Comparison of ENCODE assay signal across 26 mouse cellular contexts in genomic region chr5:96528296-96528695, GRCm38 (mm10).
A peak's percentile ranks its signal among the peaks of the same experiment; 100 is the strongest.
DNase-seq lines count a peak whose midpoint lies in the region; ATAC-seq and TF ChIP-seq lines count a peak whose summit lies in the region.
"Had no signal": no experiment of that assay in that cellular context is flagged by ENCODE, and none has a peak within 500 bp of the region (broad histone marks: within the 10 kb centered on the region; RNA-seq: fewer than 3 reads in every experiment).

No protein-coding gene starts in this region.

- intact Hi-C loops in left cerebral cortex, postnatal 25 days (cut with DNase I) = no loop called here
- intact Hi-C loops in left cerebral cortex, postnatal 4 days (cut with DNase I) = no loop called here

- peaks cover 2% of the 10 kb centered on the region; the same call in 1 of the 2 replicates for H3K4me1 ChIP-seq in kidney, adult 2 months (ENCODE audit: control insufficient read depth, insufficient read depth, low read length)
- H3K4me1 ChIP-seq: embryonic facial prominence, embryonic 12.5 days; limb, embryonic 13.5 days; liver, embryonic 13.5 days had no signal

- no peak overlapping the region for H3K4me3 ChIP-seq in kidney, adult 2 months (ENCODE audit: insufficient read depth, low read depth, low read length)
- H3K4me3 ChIP-seq: embryonic facial prominence, embryonic 12.5 days; erythroblast, embryonic 14.5 days; limb, embryonic 13.5 days; liver, embryonic 13.5 days; neural tube, embryonic 15.5 days had no signal

- DNase-seq in frontal cortex, postnatal 10 days (ENCODE audit: low spot score in 2 of 2) = no peak
- DNase-seq in left cerebral cortex, postnatal 25 days (ENCODE audit: low spot score in 2 of 2) = peak; percentile 16 to 21
- DNase-seq in left cerebral cortex, postnatal 4 days = no peak
- peak; percentile 27 for DNase-seq in brain, embryonic 14.5 days (ENCODE audit: low read depth)
- peak; percentile 9 to 28 for DNase-seq in layer of hippocampus, postnatal 10 days (ENCODE audit: low spot score in 2 of 2)
- no peak for DNase-seq in heart, adult 9 months (ENCODE audit: low spot score in 2 of 2)
- DNase-seq in kidney, adult 2 months = no peak
- DNase-seq: adrenal gland, postnatal 36 days; cerebellum, adult 9-10 months; gastrocnemius, postnatal 10 days; heart, adult 11 months; heart, postnatal 36 days; kidney, adult 8-10 months; kidney, postnatal 14 days; liver, embryonic 13.5 days; lung, embryonic 14.5 days; lung, postnatal 36 days; right cerebral cortex, postnatal 4 days; thymus, postnatal 14 days had no signal

- no peak for TF ChIP-seq POLR2A in brain, embryonic 14.5 days (IDR thresholded peaks at IDR 0.05; ENCODE audit: borderline replicate concordance, extremely low read depth, insufficient read depth, insufficient read length, poor library complexity, severe bottlenecking)
- TF ChIP-seq POLR2A in kidney, adult 2 months (IDR thresholded peaks at IDR 0.05; ENCODE audit: low read depth, low read length) = no peak

- H3K27ac ChIP-seq in kidney, adult 2 months (ENCODE audit: insufficient read depth, low read depth, low read length) = no peak overlapping the region
- H3K27ac ChIP-seq: embryonic facial prominence, embryonic 12.5 days; limb, embryonic 13.5 days; liver, embryonic 13.5 days; neural tube, embryonic 15.5 days; stomach, postnatal 0 days had no signal

- no peaks in the 10 kb centered on the region for H3K36me3 ChIP-seq in kidney, adult 2 months (ENCODE audit: control insufficient read depth, insufficient read depth, low read length)
- H3K36me3 ChIP-seq: embryonic facial prominence, embryonic 12.5 days; limb, embryonic 13.5 days; liver, embryonic 13.5 days; neural tube, embryonic 15.5 days had no signal

- peak; percentile 44; the same call in 1 of the 2 replicates for ATAC-seq in frontal cortex, adult (ENCODE audit: low TSS enrichment)
- ATAC-seq: forebrain, embryonic 16.5 days had no signal

- TF ChIP-seq CTCF in brain, embryonic 14.5 days (IDR thresholded peaks at IDR 0.05; ENCODE audit: borderline replicate concordance, extremely low read depth, insufficient read depth, insufficient read length) = no peak
- no peak for TF ChIP-seq CTCF in kidney, adult 2 months (conservative IDR thresholded peaks at IDR 0.05; ENCODE audit: insufficient read depth, insufficient read length, low read depth, low read length)

- no peaks in the 10 kb centered on the region for H3K27me3 ChIP-seq in kidney, adult 2 months (replicated peaks; ENCODE audit: control insufficient read depth, insufficient read depth, low read length)
- H3K27me3 ChIP-seq: embryonic facial prominence, embryonic 12.5 days; liver, embryonic 13.5 days; neural tube, embryonic 15.5 days had no signal

- WGBS in kidney, adult 2 months = 83% methylated on average over 7 of the region's 7 CpGs

Comparison
In these comparisons a context has a peak if more than half of its experiments do, and no peak if none do; other contexts are left out.
1. DNase-seq: peak in left cerebral cortex, postnatal 25 days (2 of 2), brain, embryonic 14.5 days (single experiment) and layer of hippocampus, postnatal 10 days (2 of 2); none in frontal cortex, postnatal 10 days (0 of 2), left cerebral cortex, postnatal 4 days (single experiment), heart, adult 9 months (0 of 2) and kidney, adult 2 months (single experiment).